Mouse (Mus musculus) stomach, postnatal 0 days (tissue): ENCODE measurements around the gene Actrt2.

Experiments
- CTCF ChIP-seq: IDR thresholded peaks from 2 replicates; pipeline ENCODE4 v1.5.1; 2016; ENCODE audit warnings: antibody characterized with exemption, low read depth, mild to moderate bottlenecking, moderate library complexity
- EP300 ChIP-seq: optimal IDR thresholded peaks from 2 replicates; pipeline ENCODE3; 2016; ENCODE audit warnings: antibody characterized with exemption

- TF ChIP-seq EP300 (no peak), CTCF (peak; percentile 48)
Measured at GRCm38 (mm10) chr4:154636053-154636433, 31.6 kb downstream of the Actrt2 start.
